Comparison of ENCODE assay signal across 9 mouse cellular contexts in genomic region chr11:17727258-17728034, GRCm38 (mm10).
A peak's percentile ranks its signal among the peaks of the same experiment; 100 is the strongest.
DNase-seq lines count a peak whose midpoint lies in the region; ATAC-seq and TF ChIP-seq lines count a peak whose summit lies in the region.
"Had no signal": no experiment of that assay in that cellular context is flagged by ENCODE, and none has a peak within 500 bp of the region (broad histone marks: within the 10 kb centered on the region; RNA-seq: fewer than 3 reads in every experiment).

No protein-coding gene starts in this region.

- TF ChIP-seq POLR2A in liver, adult 2 months (IDR thresholded peaks at IDR 0.05; ENCODE audit: extremely low read depth, insufficient read depth, low read length): no peak

- no peaks in the 10 kb centered on the region for H3K27me3 ChIP-seq in liver, adult 2 months (ENCODE audit: control insufficient read depth, insufficient read depth, low read length)
- H3K27me3 ChIP-seq in embryonic facial prominence, embryonic 14.5 days (replicated peaks; ENCODE audit: control insufficient read depth, insufficient read depth, low read length): no peaks in the 10 kb centered on the region
- no peaks in the 10 kb centered on the region for H3K27me3 ChIP-seq in intestine, postnatal 0 days (replicated peaks; ENCODE audit: control insufficient read depth, insufficient read depth, low read length)
- H3K27me3 ChIP-seq in midbrain, embryonic 14.5 days (ENCODE audit: control insufficient read depth, insufficient read depth, low read length): no peaks in the 10 kb centered on the region
- H3K27me3 ChIP-seq in forebrain, embryonic 13.5 days: no peaks in the 10 kb centered on the region
- H3K27me3 ChIP-seq: limb, embryonic 12.5 days had no signal

- H3K4me3 ChIP-seq in liver, adult 2 months (ENCODE audit: insufficient read depth, low read depth, low read length): no peak overlapping the region
- no peak overlapping the region for H3K4me3 ChIP-seq in embryonic facial prominence, embryonic 14.5 days (ENCODE audit: low read depth, low read length)
- no peak overlapping the region for H3K4me3 ChIP-seq in intestine, postnatal 0 days (ENCODE audit: low read depth, low read length)
- H3K4me3 ChIP-seq in midbrain, embryonic 14.5 days (replicated peaks; ENCODE audit: low read depth, low read length): no peak overlapping the region
- no peak overlapping the region for H3K4me3 ChIP-seq in forebrain, embryonic 13.5 days
- H3K4me3 ChIP-seq: limb, embryonic 12.5 days had no signal

- H3K36me3 ChIP-seq in liver, adult 2 months (ENCODE audit: control insufficient read depth, insufficient read depth, low read length): no peaks in the 10 kb centered on the region
- no peaks in the 10 kb centered on the region for H3K36me3 ChIP-seq in embryonic facial prominence, embryonic 14.5 days (ENCODE audit: control insufficient read depth, insufficient read depth, low read length)
- H3K36me3 ChIP-seq in intestine, postnatal 0 days (ENCODE audit: control insufficient read depth, insufficient read depth): no peaks in the 10 kb centered on the region
- H3K36me3 ChIP-seq in midbrain, embryonic 14.5 days (ENCODE audit: control insufficient read depth, insufficient read depth, low read length): no peaks in the 10 kb centered on the region
- no peaks in the 10 kb centered on the region for H3K36me3 ChIP-seq in forebrain, embryonic 13.5 days (ENCODE audit: poor library complexity, severe bottlenecking)
- H3K36me3 ChIP-seq: limb, embryonic 12.5 days had no signal

- H3K9me3 ChIP-seq in embryonic facial prominence, embryonic 14.5 days (ENCODE audit: control insufficient read depth, low read length): no peaks in the 10 kb centered on the region
- H3K9me3 ChIP-seq in intestine, postnatal 0 days (ENCODE audit: control insufficient read depth): no peaks in the 10 kb centered on the region
- H3K9me3 ChIP-seq in midbrain, embryonic 14.5 days (ENCODE audit: control insufficient read depth, low read length): no peaks in the 10 kb centered on the region
- H3K9me3 ChIP-seq in forebrain, embryonic 13.5 days (replicated peaks): no peaks in the 10 kb centered on the region
- H3K9me3 ChIP-seq: limb, embryonic 12.5 days had no signal

- ATAC-seq in embryonic facial prominence, embryonic 14.5 days (ENCODE audit: low read depth): no peak
- ATAC-seq in intestine, postnatal 0 days: no peak
- no peak for ATAC-seq in midbrain, embryonic 14.5 days (ENCODE audit: low FRiP score, low TSS enrichment)
- no peak for ATAC-seq in inflammation-experienced regulatory T-cells, adult 6 months
- ATAC-seq in forebrain, embryonic 13.5 days: no peak

- no peaks in the 10 kb centered on the region for H3K79me2 ChIP-seq in liver, adult 2 months (ENCODE audit: control insufficient read depth, insufficient read depth, low read length)

- TF ChIP-seq CTCF in liver, adult 2 months (IDR thresholded peaks at IDR 0.05; ENCODE audit: low read depth, low read length): no peak
- no peak for TF ChIP-seq CTCF in intestine, postnatal 0 days (IDR thresholded peaks at IDR 0.05; ENCODE audit: low read depth)

- 60% methylated on average over 8 of the region's 8 CpGs for WGBS in liver, adult 2 months
- 47% methylated on average over 8 of the region's 8 CpGs for WGBS in embryonic facial prominence, embryonic 14.5 days
- WGBS in intestine, postnatal 0 days: 56% methylated on average over 8 of the region's 8 CpGs
- WGBS in midbrain, embryonic 14.5 days: 74% methylated on average over 8 of the region's 8 CpGs
- WGBS in forebrain, embryonic 13.5 days: 84% methylated on average over 8 of the region's 8 CpGs

- H3K9ac ChIP-seq in liver, adult 2 months (ENCODE audit: low read depth, low read length): no peak overlapping the region
- no peak overlapping the region; the same call in 1 of the 2 replicates for H3K9ac ChIP-seq in embryonic facial prominence, embryonic 14.5 days (ENCODE audit: low read depth, low read length)
- no peak overlapping the region for H3K9ac ChIP-seq in intestine, postnatal 0 days (ENCODE audit: low read depth, low read length)
- no peak overlapping the region for H3K9ac ChIP-seq in midbrain, embryonic 14.5 days (replicated peaks; ENCODE audit: low read length)
- H3K9ac ChIP-seq in forebrain, embryonic 13.5 days: no peak overlapping the region
- H3K9ac ChIP-seq: limb, embryonic 12.5 days had no signal

- no peak overlapping the region for H3K4me2 ChIP-seq in embryonic facial prominence, embryonic 14.5 days (ENCODE audit: low read depth, low read length)
- peak overlapping the region; percentile 25; the same call in 1 of the 2 replicates for H3K4me2 ChIP-seq in intestine, postnatal 0 days (replicated peaks; ENCODE audit: low read depth)
- H3K4me2 ChIP-seq in midbrain, embryonic 14.5 days (ENCODE audit: low read length): no peak overlapping the region
- H3K4me2 ChIP-seq in forebrain, embryonic 13.5 days: no peak overlapping the region
- H3K4me2 ChIP-seq: limb, embryonic 12.5 days had no signal

- H3K27ac ChIP-seq in liver, adult 2 months (replicated peaks; ENCODE audit: insufficient read depth, low read depth, low read length): no peak overlapping the region
- H3K27ac ChIP-seq in embryonic facial prominence, embryonic 14.5 days (replicated peaks; ENCODE audit: low read depth, low read length): peak overlapping the region; percentile 66; the same call in 1 of the 2 replicates
- H3K27ac ChIP-seq in intestine, postnatal 0 days (ENCODE audit: low read depth, low read length): no peak overlapping the region
- no peak overlapping the region for H3K27ac ChIP-seq in midbrain, embryonic 14.5 days (replicated peaks; ENCODE audit: low read depth, low read length)
- no peak overlapping the region for H3K27ac ChIP-seq in forebrain, embryonic 13.5 days
- H3K27ac ChIP-seq: limb, embryonic 12.5 days had no signal

- peak; percentile 10 for DNase-seq in liver, adult 2 months (ENCODE audit: extremely low read depth, low read depth, low spot score)
- no peak for DNase-seq in liver
- DNase-seq in embryonic facial prominence, embryonic 14.5 days (ENCODE audit: low spot score): peak; percentile 50
- peak; percentile 7 for DNase-seq in lung, postnatal 25 days (ENCODE audit: low spot score)
- no peak for DNase-seq in midbrain, embryonic 14.5 days

- no peaks in the 10 kb centered on the region for H3K4me1 ChIP-seq in liver, adult 2 months (ENCODE audit: control insufficient read depth, insufficient read depth, low read length)
- peaks cover 6% of the 10 kb centered on the region for H3K4me1 ChIP-seq in embryonic facial prominence, embryonic 14.5 days (ENCODE audit: control insufficient read depth, insufficient read depth, low read length)
- H3K4me1 ChIP-seq in intestine, postnatal 0 days (replicated peaks; ENCODE audit: control insufficient read depth, insufficient read depth, low read length): no peaks in the 10 kb centered on the region
- H3K4me1 ChIP-seq in midbrain, embryonic 14.5 days (ENCODE audit: control insufficient read depth, insufficient read depth, low read length): no peaks in the 10 kb centered on the region
- no peaks in the 10 kb centered on the region for H3K4me1 ChIP-seq in forebrain, embryonic 13.5 days
- H3K4me1 ChIP-seq: limb, embryonic 12.5 days had no signal

Comparison
In these comparisons a context has a peak if more than half of its experiments do, and no peak if none do; other contexts are left out.
1. DNase-seq: peak in liver, adult 2 months (single experiment), embryonic facial prominence, embryonic 14.5 days (single experiment) and lung, postnatal 25 days (single experiment); none in liver (single experiment) and midbrain, embryonic 14.5 days (single experiment).